22 mouse cellular contexts compared by ENCODE assay signal in the genomic region with DNA sequence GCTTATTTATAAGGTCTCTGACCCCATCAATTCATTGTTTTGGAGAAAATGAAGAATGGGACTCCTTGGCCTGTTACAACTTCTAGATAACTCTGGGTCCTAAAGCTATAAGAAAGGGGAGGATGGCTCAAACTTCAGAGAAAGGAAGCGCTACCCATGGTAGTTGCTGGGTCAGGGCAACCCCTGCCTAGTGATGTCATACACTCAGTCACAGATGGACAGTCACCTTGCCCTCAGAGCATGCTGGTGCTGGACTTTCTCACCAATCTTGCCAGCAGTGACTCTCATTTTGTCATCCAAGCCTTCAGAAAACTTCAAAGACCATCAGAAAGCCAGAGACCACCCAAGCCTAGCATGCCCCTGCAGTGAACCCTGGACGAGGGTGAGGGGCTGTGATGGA. TPM values are rescaled to one million over a fixed set of nuclear protein-coding genes. Genes with fewer than 3 reads are reported as not detected.
"Had no signal": no experiment of that assay in that cellular context is flagged by ENCODE, and none has a peak within 500 bp of the region (broad histone marks: within the 10 kb centered on the region; RNA-seq: fewer than 3 reads in every experiment).

No protein-coding gene starts in this region.

- H3K27ac ChIP-seq: limb, embryonic 12.5 days; limb, embryonic 15.5 days; liver, embryonic 13.5 days; neural tube, embryonic 12.5 days; neural tube, embryonic 15.5 days had no signal

- H3K36me3 ChIP-seq: limb, embryonic 12.5 days; limb, embryonic 15.5 days; liver, embryonic 13.5 days; neural tube, embryonic 12.5 days; neural tube, embryonic 15.5 days had no signal

- H3K4me3 ChIP-seq: limb, embryonic 12.5 days; limb, embryonic 15.5 days; liver, embryonic 13.5 days; neural tube, embryonic 12.5 days; neural tube, embryonic 15.5 days had no signal

- H3K4me1 ChIP-seq: limb, embryonic 15.5 days; liver, embryonic 13.5 days had no signal

- ATAC-seq: intestine, embryonic 16.5 days had no signal

- H3K27me3 ChIP-seq: limb, embryonic 12.5 days; limb, embryonic 15.5 days; liver, embryonic 13.5 days; neural tube, embryonic 12.5 days; neural tube, embryonic 15.5 days had no signal

- H3K9me3 ChIP-seq: limb, embryonic 12.5 days; limb, embryonic 15.5 days; liver, embryonic 13.5 days; neural tube, embryonic 12.5 days; neural tube, embryonic 15.5 days had no signal

- H3K9ac ChIP-seq: limb, embryonic 12.5 days; limb, embryonic 15.5 days; liver, embryonic 13.5 days; neural tube, embryonic 12.5 days; neural tube, embryonic 15.5 days had no signal

- DNase-seq: kidney, adult 8-10 months; kidney, postnatal 4 days; left cerebral cortex, postnatal 4 days; liver, embryonic 13.5 days; lung, adult 2 months; lung, postnatal 14 days; lung, postnatal 4 days; midbrain, embryonic 14.5 days; right cerebral cortex, adult 18-20 months; right cerebral cortex, postnatal 14 days; right cerebral cortex, postnatal 4 days; thymus, adult 2 months; thymus, postnatal 14 days; thymus, postnatal 4 days had no signal

- H3K4me2 ChIP-seq: limb, embryonic 12.5 days; limb, embryonic 15.5 days; liver, embryonic 13.5 days; midbrain, embryonic 11.5 days; neural tube, embryonic 12.5 days; neural tube, embryonic 15.5 days had no signal

RNA-seq across cellular contexts. Expression of gene Cobl, which starts 32.8 kb away (rescaled TPM):
- total RNA-seq: megakaryocyte progenitor cell, adult 5-6 weeks; megakaryocyte-erythroid progenitor cell, adult 5-6 weeks had no signal
